Mouse (Mus musculus) stomach, embryonic 16.5 days (tissue): ENCODE measurements around the gene Mon2. TPM values are rescaled to one million over a fixed set of nuclear protein-coding genes. Genes with fewer than 3 reads are reported as not detected.

ENCODE experiments used
- ATAC-seq: fragments of 200-750 bp; cut with Nextera tagmentation; 2 replicates; pipeline ENCODE4 v1.8.0; 2017; ENCODE audit warnings: moderate number of reproducible peaks, moderate TSS enrichment; ENCODE audit not compliant: insufficient read depth, low FRiP score
- H3K27ac ChIP-seq: fragments of 300-500 bp; sonication (generic); 2 replicates; pipeline ENCODE4 v1.5.1; 2014; ENCODE audit warnings: low read length
- H3K27me3 ChIP-seq: fragments of 300-500 bp; sonication (generic); 2 replicates; pipeline ENCODE4 v1.6.1; 2014; ENCODE audit warnings: low read length, control low read depth, mixed read lengths; ENCODE audit not compliant: control insufficient read depth, insufficient read depth
- H3K36me3 ChIP-seq: fragments of 300-500 bp; sonication (generic); 2 replicates; pipeline ENCODE4 v1.6.1; 2014; ENCODE audit warnings: low read length; ENCODE audit not compliant: control insufficient read depth, insufficient read depth
- H3K4me1 ChIP-seq: fragments of 300-500 bp; sonication (generic); 2 replicates; pipeline ENCODE4 v1.6.1; 2014; ENCODE audit warnings: low read length, control low read depth, mixed read lengths; ENCODE audit not compliant: control insufficient read depth, insufficient read depth
- H3K4me2 ChIP-seq: fragments of 300-500 bp; sonication (generic); 2 replicates; pipeline ENCODE4 v1.6.1; 2014; ENCODE audit warnings: low read depth, low read length, mixed read lengths
- H3K4me3 ChIP-seq: fragments of 300-500 bp; sonication (generic); replicated peaks from 2 replicates; pipeline ENCODE4 v1.5.1; 2014; ENCODE audit warnings: mild to moderate bottlenecking, low read length
- H3K9ac ChIP-seq: fragments of 300-500 bp; sonication (generic); 2 replicates; pipeline ENCODE4 v1.6.1; 2014; ENCODE audit warnings: low read length
- H3K9me3 ChIP-seq: fragments of 300-500 bp; sonication (generic); replicated peaks from 2 replicates; pipeline ENCODE4 v1.6.1; 2016; ENCODE audit warnings: low read length, control low read depth; ENCODE audit not compliant: control insufficient read depth
- WGBS: fragments of 180-500 bp; shearing (Covaris S2); extraction: QIAGEN DNeasy Blood & Tissue Kit; methylation state at CpG from one replicate; pipeline ENCODE4 v1.1.7; 2014; 5-methylcytosine and 5-hydroxymethylcytosine counted together
- polyA plus RNA-seq: library from polyadenylated mRNA; unstranded; fragments of >200 nt; fragmentation: Nextera tagmentation; extraction: Ambion mirVana; gene quantifications from 2 replicates; pipeline ENCODE4 v1.2.1, GENCODE M21; 2015

Gene Mon2
- polyA plus RNA-seq, 1 experiment from 2014 or later: 15.4 TPM

DNA sequence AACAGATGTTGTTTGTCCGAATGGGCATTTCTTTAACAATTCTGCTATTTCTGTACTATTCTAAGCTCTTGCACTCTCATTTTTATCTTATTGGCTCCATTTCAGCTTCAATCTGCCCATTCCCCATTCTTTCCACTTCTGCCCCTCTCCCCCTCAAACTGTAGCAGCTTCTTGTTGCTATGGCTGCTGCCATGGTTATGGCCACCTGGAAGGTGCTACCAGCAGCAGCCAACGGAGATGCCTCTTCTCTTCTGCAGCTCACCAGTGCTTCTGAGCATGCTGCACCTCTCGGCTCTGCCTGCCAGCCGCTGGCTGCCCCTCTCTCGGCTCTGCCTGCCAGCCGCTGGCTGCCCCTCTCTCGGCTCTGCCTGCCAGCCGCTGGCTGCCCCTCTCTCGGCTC, 8.0 kb upstream of the Mon2 start:
- no peaks in the 10 kb centered on the region for H3K27me3 ChIP-seq
- no peak overlapping the region for H3K27ac ChIP-seq
- no peaks in the 10 kb centered on the region for H3K4me1 ChIP-seq
- no peak overlapping the region for H3K4me3 ChIP-seq
- no peak for ATAC-seq
- no peak overlapping the region for H3K4me2 ChIP-seq
- 57% methylated on average over 9 of the region's 9 CpGs for WGBS
- no peaks in the 10 kb centered on the region for H3K36me3 ChIP-seq
- H3K9ac ChIP-seq: no peak overlapping the region
- no peaks in the 10 kb centered on the region for H3K9me3 ChIP-seq

DNA sequence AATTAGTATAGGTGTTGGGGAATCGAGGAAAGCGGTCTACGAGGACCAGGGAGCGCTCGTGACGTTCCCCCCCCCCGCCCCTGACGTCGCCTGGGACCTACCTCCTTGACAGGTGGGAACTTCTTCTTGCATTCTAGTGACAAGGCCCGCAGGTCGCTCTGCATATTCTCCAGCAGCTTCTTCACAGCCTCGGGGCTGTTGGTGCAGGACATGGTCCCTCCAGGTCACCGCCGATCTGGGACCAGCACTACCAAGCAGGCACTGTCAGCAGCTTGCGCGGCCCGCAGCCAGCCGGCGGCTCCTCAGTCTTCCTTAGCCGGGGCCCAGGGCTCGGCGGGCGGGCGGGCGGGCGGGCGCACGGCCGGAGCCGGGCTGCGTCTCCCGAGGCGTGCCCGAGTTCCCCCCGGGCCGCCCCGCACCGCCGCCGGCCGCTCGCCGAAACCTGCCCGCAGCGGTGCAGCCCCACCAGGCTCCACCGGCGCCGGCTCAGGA, 508 bp downstream of the Mon2 start:
- Histone ChIP-seq H3K4me1 (peaks cover 5% of the 10 kb centered on the region), H3K27ac (peak overlapping the region; percentile 74), H3K36me3 (no peaks in the 10 kb centered on the region), H3K4me2 (peak overlapping the region; percentile 84), H3K9me3 (no peaks in the 10 kb centered on the region), H3K9ac (peak overlapping the region; percentile 95), H3K27me3 (no peaks in the 10 kb centered on the region), H3K4me3 (peak overlapping the region; percentile 92)
- WGBS: under 1% methylated on average over 42 of the region's 48 CpGs
- ATAC-seq: peak; percentile 65

DNA sequence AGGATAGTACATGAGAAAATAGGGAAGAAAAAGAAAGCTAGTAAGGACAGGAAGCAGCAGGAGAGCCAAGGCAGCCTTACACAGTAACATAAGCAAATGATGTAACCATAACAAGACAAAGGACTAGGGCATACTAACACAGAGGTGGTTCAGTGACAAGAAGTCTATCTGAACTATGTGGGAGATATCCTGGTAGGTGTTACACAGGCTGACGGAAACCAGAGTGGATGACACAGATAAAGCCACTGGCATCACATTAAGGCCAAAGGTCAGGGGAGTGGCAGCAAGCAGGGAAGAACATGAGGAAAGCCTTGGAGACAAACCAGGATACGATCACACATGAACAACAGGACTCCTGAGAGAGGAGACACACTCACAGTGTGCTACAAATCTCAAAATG, 4.3 kb downstream of the Mon2 start:
- H3K4me1 ChIP-seq: peaks cover 5% of the 10 kb centered on the region
- H3K9me3 ChIP-seq: 0 out of 2 replicates have a peak, but pooled peaks cover 4% of the 10 kb centered on the region
- no peak overlapping the region for H3K4me2 ChIP-seq
- 0 out of 2 replicates have a peak, but pooled peaks cover 5% of the 10 kb centered on the region for H3K36me3 ChIP-seq
- H3K27ac ChIP-seq: no peak overlapping the region
- H3K27me3 ChIP-seq: no peaks in the 10 kb centered on the region
- H3K9ac ChIP-seq: no peak overlapping the region
- H3K4me3 ChIP-seq: no peak overlapping the region
- WGBS: 73% methylated on average over 2 of the region's 2 CpGs
- ATAC-seq: no peak

DNA sequence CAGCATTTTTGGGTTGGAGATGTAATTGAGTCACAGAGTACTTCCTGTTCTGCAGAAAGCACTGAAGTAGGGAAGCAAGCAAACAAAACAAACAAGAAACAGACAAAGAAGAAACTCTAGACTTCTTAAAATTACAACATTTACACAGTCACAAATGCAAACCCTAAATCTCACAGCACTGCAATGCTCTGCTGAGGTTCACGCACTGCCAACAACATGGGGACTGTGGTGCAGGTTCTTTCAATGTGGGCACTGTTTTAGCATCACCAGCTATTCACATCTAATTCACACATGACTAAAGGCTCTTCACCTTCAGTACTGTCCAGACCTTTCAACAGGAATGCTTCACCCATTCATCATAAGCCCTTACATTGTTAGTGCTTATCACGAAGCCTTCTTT, 13.3 kb downstream of the Mon2 start:
- no peak for ATAC-seq
- H3K9me3 ChIP-seq: no peaks in the 10 kb centered on the region
- H3K4me1 ChIP-seq: no peaks in the 10 kb centered on the region
- H3K4me3 ChIP-seq: no peak overlapping the region
- no peaks in the 10 kb centered on the region for H3K36me3 ChIP-seq
- no peak overlapping the region for H3K9ac ChIP-seq
- no peaks in the 10 kb centered on the region for H3K27me3 ChIP-seq
- no peak overlapping the region for H3K27ac ChIP-seq
- 89% methylated on average over 2 of the region's 2 CpGs for WGBS
- no peak overlapping the region for H3K4me2 ChIP-seq

DNA sequence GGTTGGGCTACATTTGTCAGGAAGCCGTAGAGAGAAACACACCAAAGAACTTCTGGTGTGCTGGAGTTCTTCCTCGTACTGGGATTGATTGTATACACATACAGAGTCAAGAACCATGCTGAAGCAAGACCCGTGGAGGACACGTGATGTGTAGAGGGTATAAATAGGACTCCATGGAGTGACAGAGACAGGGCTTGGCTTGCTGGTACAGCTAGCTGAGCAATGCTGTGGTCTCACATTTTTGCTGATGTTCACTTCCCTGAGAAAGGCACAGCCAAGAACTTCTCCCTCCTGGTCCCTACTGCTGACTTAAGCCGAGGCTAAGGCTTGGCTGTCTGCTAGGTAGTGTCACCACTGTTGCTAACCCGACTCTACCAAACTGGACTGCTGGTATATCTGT, 15.5 kb downstream of the Mon2 start:
- Histone ChIP-seq H3K27ac (no peak overlapping the region), H3K9me3 (no peaks in the 10 kb centered on the region), H3K27me3 (no peaks in the 10 kb centered on the region), H3K4me3 (no peak overlapping the region), H3K36me3 (no peaks in the 10 kb centered on the region), H3K4me1 (no peaks in the 10 kb centered on the region), H3K9ac (no peak overlapping the region), H3K4me2 (no peak overlapping the region)
- no peak for ATAC-seq
- 86% methylated on average over 6 of the region's 6 CpGs for WGBS

DNA sequence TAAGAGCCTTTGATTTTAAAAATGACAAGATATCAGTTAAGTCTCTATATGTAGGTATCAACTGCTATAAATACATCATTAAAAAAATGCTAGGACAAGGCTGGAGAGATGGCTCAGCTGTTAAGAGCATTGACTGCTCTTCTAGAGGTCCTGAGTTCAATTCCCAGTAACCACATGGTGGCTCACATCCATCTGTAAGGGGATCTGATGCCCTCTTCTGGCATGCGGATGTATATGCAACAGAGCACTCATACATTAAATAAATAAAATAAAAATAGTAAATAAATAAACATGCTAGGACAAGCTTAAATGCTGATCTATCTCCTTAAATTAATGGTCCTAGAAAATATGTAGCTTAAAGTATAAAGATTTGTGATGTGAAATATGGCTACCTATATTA, 19.2 kb downstream of the Mon2 start:
- 88% methylated on average over 1 of the region's 1 CpGs for WGBS
- Histone ChIP-seq H3K4me3 (no peak overlapping the region), H3K4me1 (no peaks in the 10 kb centered on the region; the same call in 1 of the 2 replicates), H3K36me3 (no peaks in the 10 kb centered on the region), H3K9ac (no peak overlapping the region), H3K9me3 (no peaks in the 10 kb centered on the region), H3K27me3 (no peaks in the 10 kb centered on the region), H3K27ac (no peak overlapping the region), H3K4me2 (no peak overlapping the region)
- no peak for ATAC-seq

DNA sequence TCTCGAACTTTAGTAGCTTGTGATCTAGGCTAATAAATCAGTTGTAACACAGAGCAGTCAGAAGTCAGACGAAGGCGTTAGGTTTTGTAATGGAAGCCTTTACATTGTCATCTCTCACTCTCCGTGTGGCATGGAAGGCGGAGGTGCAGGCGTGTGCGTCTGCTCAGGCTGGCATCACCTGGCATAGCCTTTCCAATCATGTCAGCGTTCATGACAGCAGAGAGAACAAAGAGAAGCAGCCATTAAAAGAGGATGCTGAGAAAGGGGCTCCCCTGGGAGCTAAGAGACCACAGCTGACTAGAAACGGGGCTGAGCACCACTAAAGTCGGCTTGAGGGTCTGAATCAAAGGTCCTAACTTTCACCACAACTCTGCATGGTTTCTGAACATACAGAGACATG, 19.8 kb downstream of the Mon2 start:
- Histone ChIP-seq H3K36me3 (no peaks in the 10 kb centered on the region), H3K4me2 (no peak overlapping the region), H3K27ac (no peak overlapping the region), H3K9me3 (no peaks in the 10 kb centered on the region), H3K4me3 (no peak overlapping the region), H3K9ac (no peak overlapping the region), H3K4me1 (no peaks in the 10 kb centered on the region; the same call in 1 of the 2 replicates), H3K27me3 (no peaks in the 10 kb centered on the region)
- no peak for ATAC-seq
- WGBS: 88% methylated on average over 10 of the region's 10 CpGs

DNA sequence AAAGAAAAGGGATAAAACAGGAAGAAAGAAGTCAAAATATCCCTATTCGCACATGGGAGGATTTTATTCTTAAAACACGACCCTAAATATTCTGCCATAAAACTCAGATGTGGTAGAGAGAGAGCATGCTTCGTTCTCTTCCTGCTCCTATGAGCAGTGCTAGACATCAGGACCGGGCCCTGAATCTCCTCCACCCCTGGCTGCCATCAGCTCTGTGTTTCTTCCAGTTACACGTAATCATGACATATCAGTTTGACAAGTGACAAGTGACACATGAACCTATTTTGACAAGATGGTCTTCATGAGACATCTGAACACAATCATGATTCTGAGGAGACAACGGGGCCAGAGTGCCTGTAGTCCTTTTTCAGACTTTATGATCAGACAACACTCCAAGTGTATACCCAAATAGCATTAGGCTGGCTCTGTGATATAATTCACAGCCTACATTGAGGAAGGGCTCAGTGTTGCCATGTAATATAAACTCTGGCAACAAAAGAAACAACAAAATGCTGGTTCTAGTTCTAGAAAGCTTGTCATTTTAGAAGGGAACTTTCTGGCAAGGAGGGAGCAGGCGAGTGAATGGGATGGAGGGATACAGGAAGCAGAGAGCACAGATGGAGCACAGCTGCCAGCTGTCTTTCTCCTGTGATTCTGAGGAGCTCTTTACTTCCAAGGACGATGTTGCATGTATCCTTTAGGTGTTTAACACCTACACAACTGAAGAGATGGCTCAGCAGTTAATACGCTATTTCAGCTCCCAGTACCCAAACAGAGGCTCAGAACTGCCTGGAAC, 20.9 kb downstream of the Mon2 start:
- ATAC-seq: no peak
- H3K27me3 ChIP-seq: no peaks in the 10 kb centered on the region
- WGBS: 80% methylated on average over 9 of the region's 9 CpGs
- H3K4me1 ChIP-seq: no peaks in the 10 kb centered on the region; the same call in 1 of the 2 replicates
- H3K4me3 ChIP-seq: no peak overlapping the region
- no peak overlapping the region for H3K9ac ChIP-seq
- H3K4me2 ChIP-seq: no peak overlapping the region
- no peak overlapping the region for H3K27ac ChIP-seq
- H3K36me3 ChIP-seq: no peaks in the 10 kb centered on the region
- no peaks in the 10 kb centered on the region for H3K9me3 ChIP-seq

DNA sequence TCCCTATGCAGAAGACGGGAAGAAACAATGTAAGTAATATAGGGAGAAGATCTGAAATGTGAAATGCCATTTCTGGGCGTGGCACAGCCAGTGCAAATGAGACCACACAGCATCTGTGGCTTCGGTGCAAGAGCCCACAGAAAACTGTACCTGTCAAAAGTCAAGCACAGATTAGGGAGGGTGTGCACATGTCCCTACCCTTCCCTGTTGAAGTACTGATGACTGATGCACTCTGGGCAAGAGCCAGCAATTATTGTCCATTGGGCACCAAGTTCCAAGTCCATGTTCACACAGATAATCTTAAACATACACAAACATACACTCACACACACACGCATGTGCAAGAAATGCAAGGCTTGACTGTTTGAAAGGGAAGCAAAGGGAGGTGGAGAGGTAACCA, 22.7 kb downstream of the Mon2 start:
- no peak for ATAC-seq
- Histone ChIP-seq H3K27me3 (no peaks in the 10 kb centered on the region), H3K4me2 (no peak overlapping the region), H3K4me3 (no peak overlapping the region), H3K27ac (no peak overlapping the region), H3K9ac (no peak overlapping the region), H3K36me3 (no peaks in the 10 kb centered on the region), H3K9me3 (no peaks in the 10 kb centered on the region), H3K4me1 (no peaks in the 10 kb centered on the region; the same call in 1 of the 2 replicates)
- WGBS: 70% methylated on average over 4 of the region's 4 CpGs
